Mouse (Mus musculus): ENCODE measurements around the gene Ercc4.

Ercc4 gene

DNA sequence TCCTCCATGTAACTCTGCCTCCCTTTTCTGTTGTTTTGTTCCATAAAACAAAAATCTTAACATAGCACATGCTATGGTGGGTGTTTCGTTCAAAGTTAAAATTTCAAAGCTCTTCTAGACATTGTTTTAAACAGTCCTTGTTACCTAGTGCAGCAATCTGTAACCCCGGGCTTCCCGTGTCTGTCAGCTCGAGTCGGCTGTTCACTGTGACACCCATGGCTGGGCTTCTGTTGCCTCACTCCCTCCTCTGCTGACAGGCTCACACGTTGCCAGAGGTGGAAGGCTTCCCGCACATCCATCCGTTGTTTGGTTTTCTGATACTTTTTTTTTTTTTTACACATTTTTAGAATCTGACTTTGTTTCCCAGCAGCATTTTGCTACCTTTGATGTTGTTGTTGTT, 40.5 kb downstream of the Ercc4 start:
- no peak for DNase-seq

DNA sequence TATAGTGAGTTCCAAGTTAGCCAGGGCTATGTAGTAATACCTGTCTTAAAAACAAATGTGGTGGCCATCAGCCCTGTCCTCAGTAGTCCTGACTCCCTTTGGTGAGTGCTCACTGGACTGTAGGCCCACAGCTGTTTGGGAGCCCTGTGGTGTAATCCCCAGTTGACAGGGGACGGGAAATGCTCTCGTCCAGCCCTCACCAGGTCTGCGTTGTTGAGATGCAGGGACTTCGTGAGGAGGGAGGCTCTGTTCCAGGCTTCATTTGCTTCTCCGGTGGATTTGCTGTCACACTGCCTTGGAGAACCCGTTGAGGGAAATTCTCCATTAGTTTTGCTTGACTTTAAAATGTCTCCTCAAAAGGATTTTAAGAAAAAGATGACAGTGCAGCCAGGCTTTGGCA, 41.3 kb downstream of the Ercc4 start:
- DNase-seq, result no peak

- DNase-seq, result no peak
These were observed 43.0 kb downstream of the Ercc4 start for GRCm38 (mm10) chr16:13152475-13152874.

- no peak for DNase-seq
These were observed 43.7 kb downstream of the Ercc4 start for GRCm38 (mm10) chr16:13153215-13153614.

- DNase-seq, result no peak
These were observed 44.9 kb downstream of the Ercc4 start for GRCm38 (mm10) chr16:13154352-13154751.

DNA sequence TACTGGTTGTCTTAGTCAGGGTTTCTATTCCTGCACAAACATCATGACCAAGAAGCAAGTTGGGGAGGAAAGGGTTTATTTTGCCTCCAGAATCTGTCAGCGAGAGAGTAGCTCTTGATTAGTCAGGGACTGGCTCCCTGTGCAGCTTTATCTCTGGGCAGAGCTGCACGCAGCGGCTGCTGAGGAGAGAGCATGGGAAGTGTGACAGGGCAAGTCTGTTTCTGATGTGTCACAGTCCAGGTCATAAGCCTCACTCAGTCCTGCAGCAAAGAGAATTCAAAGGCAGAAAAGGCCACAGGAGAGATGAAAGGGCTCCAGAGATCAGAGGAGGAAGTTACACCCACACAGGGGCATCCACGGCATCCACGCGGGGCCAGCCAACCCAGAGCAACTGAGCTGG, 47.8 kb downstream of the Ercc4 start:
- DNase-seq, result no peak

DNA sequence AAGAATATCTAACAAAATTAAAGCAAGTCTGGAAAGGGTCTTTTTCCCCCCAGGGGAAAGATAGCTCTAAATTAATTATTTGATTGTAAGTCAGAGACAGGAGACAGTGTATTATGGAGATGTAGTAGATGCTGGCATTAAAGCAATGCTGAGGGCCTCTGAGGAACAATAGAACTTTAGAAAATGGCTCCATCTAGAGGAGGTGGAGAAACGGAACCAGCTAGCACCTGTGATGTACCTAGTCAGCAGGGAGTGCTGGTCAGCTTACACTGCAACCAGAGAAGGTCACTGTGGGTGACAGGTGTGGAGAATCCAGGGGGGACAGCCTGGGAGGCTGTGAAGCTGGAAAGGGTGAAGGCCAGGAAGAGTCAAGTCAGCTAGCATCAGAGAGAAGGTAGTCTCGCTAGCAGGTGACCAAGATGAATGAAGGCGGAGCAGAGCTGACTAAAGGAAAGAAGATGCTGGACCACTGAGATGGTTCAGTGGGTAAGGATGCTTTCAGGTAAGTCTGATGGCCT, 48.7 kb downstream of the Ercc4 start:
- DNase-seq, result no peak

- DNase-seq, result peak; percentile 38
These were observed 49.7 kb downstream of the Ercc4 start for GRCm38 (mm10) chr16:13158906-13159889.

DNA sequence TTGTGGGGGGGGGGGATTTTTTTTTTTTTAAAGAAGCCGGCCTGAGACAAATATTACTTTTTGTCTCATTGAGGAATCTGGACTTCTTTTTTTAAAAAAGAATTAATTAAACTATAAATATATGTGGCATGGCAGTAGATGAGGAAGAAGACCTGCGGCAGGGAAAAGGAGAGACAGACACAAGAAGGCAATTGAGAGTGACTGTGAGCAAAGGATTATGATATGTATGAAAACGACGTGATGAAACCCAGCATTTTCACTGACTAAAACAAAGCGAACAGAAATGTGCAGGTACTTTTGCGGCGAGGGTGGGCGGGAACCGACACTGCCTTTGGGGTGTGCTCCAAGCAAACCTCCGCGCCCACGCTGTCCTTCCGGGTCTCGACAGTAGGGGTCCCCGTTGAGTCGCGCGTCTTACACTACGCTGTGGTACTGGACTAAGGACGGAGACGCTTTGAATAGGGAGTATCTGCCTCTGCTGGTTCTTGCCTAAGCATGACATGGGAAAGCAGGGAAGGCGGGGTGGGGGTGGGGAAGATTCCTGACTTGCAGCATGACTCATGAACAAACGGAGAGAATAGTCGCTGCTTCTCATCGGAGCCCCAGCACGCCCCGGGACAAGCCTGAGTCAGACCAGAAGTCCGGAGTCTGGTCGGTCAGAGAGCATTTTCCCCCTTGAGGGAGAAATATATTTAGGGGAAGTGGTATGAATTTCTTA, 50.6 kb downstream of the Ercc4 start:
- peak; percentile 96 for DNase-seq

DNA sequence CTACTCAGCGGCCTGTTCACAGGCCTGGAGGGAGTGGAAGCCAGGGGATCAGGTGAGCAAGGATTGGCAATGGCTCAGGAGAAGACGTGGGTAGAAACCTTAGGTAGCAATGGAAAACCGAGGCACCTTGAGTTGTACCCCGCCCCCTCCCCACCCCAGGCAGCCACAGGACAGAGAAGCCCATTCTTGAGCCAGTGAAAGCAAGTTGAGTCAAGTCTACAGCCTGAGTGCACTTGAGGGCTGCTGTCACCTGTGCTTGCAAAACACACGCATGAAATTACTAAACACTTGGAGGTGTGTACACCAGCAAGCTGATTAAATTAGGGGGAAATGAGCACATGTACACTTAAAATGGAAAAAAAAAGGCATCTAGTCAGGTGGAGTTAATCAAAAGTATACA, 52.0 kb downstream of the Ercc4 start:
- DNase-seq, result no peak

DNA sequence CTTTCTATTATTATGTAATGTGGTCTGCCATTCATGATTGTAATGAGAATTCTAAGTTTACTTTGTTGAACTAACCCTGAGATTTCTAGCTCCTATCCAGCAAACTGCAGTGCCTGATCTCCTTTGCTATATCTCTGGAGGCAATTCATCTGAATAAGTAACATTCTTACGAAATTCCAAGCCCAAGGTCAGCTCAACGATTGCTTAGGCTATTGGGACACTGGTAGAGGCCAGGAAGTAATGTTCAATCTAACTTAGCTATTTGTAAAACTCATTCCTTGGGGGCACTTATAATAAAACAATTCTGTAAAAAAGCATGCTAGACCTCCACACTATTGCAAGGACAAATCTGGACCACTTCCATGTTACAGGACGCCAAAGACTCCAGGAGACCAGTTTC, 58.2 kb downstream of the Ercc4 start:
- DNase-seq, result no peak

- no peak for DNase-seq
These were observed 63.7 kb downstream of the Ercc4 start for GRCm38 (mm10) chr16:13173055-13173742.

- DNase-seq, result no peak
These were observed 73.0 kb downstream of the Ercc4 start for GRCm38 (mm10) chr16:13182526-13182925.

GRCm38 (mm10) chr16:13183182-13183742, 73.8 kb downstream of the Ercc4 start:
- DNase-seq, result no peak

- no peak for DNase-seq
These were observed 74.9 kb downstream of the Ercc4 start for GRCm38 (mm10) chr16:13184381-13184780.

- DNase-seq, result no peak
These were observed 80.1 kb downstream of the Ercc4 start for GRCm38 (mm10) chr16:13189430-13190107.

DNA sequence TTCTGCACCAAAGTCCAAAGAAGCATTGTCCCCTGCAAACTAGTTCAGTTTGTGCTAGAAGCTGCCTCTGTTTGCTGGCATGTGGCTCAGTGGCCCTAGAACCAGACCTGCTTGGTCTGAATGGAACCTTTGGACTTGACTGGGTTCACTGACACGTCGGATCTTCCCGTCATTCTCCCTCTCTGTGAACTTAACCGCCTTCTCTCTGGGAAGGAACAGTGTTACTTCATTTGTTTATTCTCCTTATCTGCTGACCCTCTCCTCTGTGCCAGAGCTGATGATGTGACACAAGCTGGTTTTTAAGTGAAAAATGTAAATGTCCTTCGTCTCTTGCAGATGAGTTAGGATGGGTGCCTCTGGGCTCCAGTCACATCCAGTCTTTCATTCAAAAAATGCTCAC, 81.0 kb downstream of the Ercc4 start:
- no peak for DNase-seq

- no peak for DNase-seq
These were observed 81.7 kb downstream of the Ercc4 start for GRCm38 (mm10) chr16:13191166-13191565.

DNA sequence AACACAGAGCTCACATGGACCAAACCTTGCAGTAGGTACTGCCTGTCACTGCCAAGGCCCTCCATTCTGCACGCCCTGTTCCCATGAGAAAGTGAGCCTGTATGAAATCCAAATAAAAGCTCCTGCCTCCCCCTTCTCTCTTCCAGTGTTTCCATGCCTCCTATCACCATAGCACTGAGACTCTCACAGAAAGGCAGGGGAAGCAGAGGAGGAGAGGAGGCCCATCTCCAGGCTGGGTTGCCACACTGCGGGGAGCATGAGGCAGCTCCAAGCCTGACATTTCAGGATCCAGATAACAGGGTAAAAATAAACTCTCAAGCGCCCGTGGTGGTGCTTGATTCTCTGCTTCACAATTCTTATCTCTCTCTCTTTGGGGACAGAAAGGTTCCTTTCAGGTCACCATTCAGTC, 84.2 kb downstream of the Ercc4 start:
- DNase-seq, result peak; percentile 21

DNA sequence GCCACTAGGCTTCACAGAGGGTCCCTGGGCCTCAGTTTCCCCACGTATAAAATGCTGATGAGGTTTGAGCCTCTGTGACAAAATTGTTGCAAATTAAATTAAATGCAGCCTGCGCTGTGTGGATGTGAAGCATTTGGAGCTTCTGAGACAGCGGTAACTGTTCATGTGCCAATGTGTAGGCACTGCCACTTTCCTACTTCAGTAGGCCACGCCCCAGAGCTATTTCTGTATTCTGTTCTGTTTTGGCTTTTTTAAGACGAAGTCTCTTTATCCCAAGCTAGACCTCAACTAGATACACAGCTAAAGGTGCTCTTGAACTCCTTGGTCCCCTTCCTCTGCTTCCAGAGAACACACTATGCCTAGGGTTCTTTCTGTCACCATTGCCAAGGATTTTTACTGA, 85.4 kb downstream of the Ercc4 start:
- DNase-seq, result no peak

- DNase-seq, result no peak
These were observed 87.1 kb downstream of the Ercc4 start for GRCm38 (mm10) chr16:13196626-13197025.

DNA sequence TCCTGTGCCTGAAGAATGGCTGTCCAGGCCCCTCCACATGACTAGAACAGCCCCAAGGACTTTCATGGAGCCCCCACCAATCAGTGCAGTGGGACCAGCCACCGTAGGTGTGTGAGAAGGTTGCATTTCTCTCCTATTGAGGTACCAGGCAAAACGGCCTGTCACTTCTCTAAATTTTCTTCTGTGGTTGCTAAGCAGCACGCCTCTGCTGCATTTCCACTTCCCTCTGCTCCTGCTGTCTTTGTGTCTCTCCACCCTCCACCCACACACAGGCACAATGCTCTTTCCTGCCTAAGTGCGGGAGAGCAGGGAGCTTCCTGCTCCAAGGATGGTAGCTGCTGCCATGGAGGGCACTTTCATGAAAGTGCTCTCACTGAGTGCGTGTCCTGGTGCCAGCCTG, 87.8 kb downstream of the Ercc4 start:
- peak; percentile 45 for DNase-seq
